Mouse (Mus musculus): ENCODE results near the gene Ippk. TPM values are rescaled to one million over a fixed set of nuclear protein-coding genes. Genes with fewer than 3 reads are reported as not detected.

The Ippk gene
- polyA plus RNA-seq, 1 experiment from 2014 or later, result 17.3 TPM

- 80% methylated on average over 6 of the region's 6 CpGs for WGBS
- Histone ChIP-seq H3K9ac (replicated peaks; ENCODE audit: low read depth, low read length) (no peak within 1 kb of the TSS), H3K36me3 (ENCODE audit: control insufficient read depth, insufficient read depth) (no peaks in the 10 kb centered on the region), H3K27ac (ENCODE audit: low read length) (no peak within 1 kb of the TSS), H3K4me3 (replicated peaks; ENCODE audit: low read length) (no peak within 1 kb of the TSS), H3K27me3 (replicated peaks; ENCODE audit: control insufficient read depth, insufficient read depth, low read length) (no peaks in the 10 kb centered on the region), H3K9me3 (ENCODE audit: control insufficient read depth, low read length) (no peaks in the 10 kb centered on the region), H3K4me2 (ENCODE audit: low read length) (no peak within 1 kb of the TSS), H3K4me1 (replicated peaks; ENCODE audit: control insufficient read depth, insufficient read depth, low read length) (no peaks in the 10 kb centered on the region)
- ATAC-seq, result no peak
Observed at GRCm38 (mm10) chr13:49492376-49493368, 71.6 kb downstream of the Ippk start, which contains the start of gene Tes3-ps. Tes3-ps (plus strand) TSS chr13:49493318.

GRCm38 (mm10) chr13:49504510-49504909, 83.5 kb downstream of the Ippk start, which contains the start of gene Ecm2:
Ecm2 (plus strand) TSS chr13:49504810.
- no peak within 1 kb of the TSS for H3K27ac ChIP-seq (ENCODE audit: low read length)
- ATAC-seq, result no peak
- H3K27me3 ChIP-seq (replicated peaks; ENCODE audit: control insufficient read depth, insufficient read depth, low read length), result no peaks in the 10 kb centered on the region
- 46% methylated on average over 4 of the region's 4 CpGs for WGBS
- no peak within 1 kb of the TSS for H3K4me2 ChIP-seq (ENCODE audit: low read length)
- H3K4me3 ChIP-seq (replicated peaks; ENCODE audit: low read length), result no peak within 1 kb of the TSS
- H3K9me3 ChIP-seq (ENCODE audit: control insufficient read depth, low read length), result no peaks in the 10 kb centered on the region
- H3K9ac ChIP-seq (replicated peaks; ENCODE audit: low read depth, low read length), result no peak within 1 kb of the TSS
- H3K36me3 ChIP-seq (ENCODE audit: control insufficient read depth, insufficient read depth), result no peaks in the 10 kb centered on the region
- H3K4me1 ChIP-seq (replicated peaks; ENCODE audit: control insufficient read depth, insufficient read depth, low read length), result no peaks in the 10 kb centered on the region

GRCm38 (mm10) chr13:49505776-49506175, 84.7 kb downstream of the Ippk start:
- no peak for ATAC-seq
- WGBS, result 91% methylated on average over 4 of the region's 4 CpGs
- Histone ChIP-seq H3K4me1 (replicated peaks; ENCODE audit: control insufficient read depth, insufficient read depth, low read length) (no peaks in the 10 kb centered on the region), H3K9me3 (ENCODE audit: control insufficient read depth, low read length) (no peaks in the 10 kb centered on the region), H3K27me3 (replicated peaks; ENCODE audit: control insufficient read depth, insufficient read depth, low read length) (no peaks in the 10 kb centered on the region), H3K27ac (ENCODE audit: low read length) (no peak overlapping the region), H3K36me3 (ENCODE audit: control insufficient read depth, insufficient read depth) (no peaks in the 10 kb centered on the region), H3K9ac (replicated peaks; ENCODE audit: low read depth, low read length) (no peak overlapping the region), H3K4me2 (ENCODE audit: low read length) (no peak overlapping the region), H3K4me3 (replicated peaks; ENCODE audit: low read length) (no peak overlapping the region)

- no peaks in the 10 kb centered on the region for H3K36me3 ChIP-seq (ENCODE audit: control insufficient read depth, insufficient read depth)
- no peaks in the 10 kb centered on the region for H3K4me1 ChIP-seq (replicated peaks; ENCODE audit: control insufficient read depth, insufficient read depth, low read length)
- no peak overlapping the region for H3K4me3 ChIP-seq (replicated peaks; ENCODE audit: low read length)
- no peaks in the 10 kb centered on the region for H3K9me3 ChIP-seq (ENCODE audit: control insufficient read depth, low read length)
- H3K27ac ChIP-seq (ENCODE audit: low read length), result no peak overlapping the region
- 89% methylated on average over 3 of the region's 3 CpGs for WGBS
- H3K4me2 ChIP-seq (ENCODE audit: low read length), result no peak overlapping the region
- H3K9ac ChIP-seq (replicated peaks; ENCODE audit: low read depth, low read length), result no peak overlapping the region
- ATAC-seq, result no peak
- H3K27me3 ChIP-seq (replicated peaks; ENCODE audit: control insufficient read depth, insufficient read depth, low read length), result no peaks in the 10 kb centered on the region
Observed at GRCm38 (mm10) chr13:49507176-49507575, 86.1 kb downstream of the Ippk start.

Other genes starting within 250 kb of the Ippk start
- gene Ninj1, start 233.8 kb upstream of the Ippk start, polyA plus RNA-seq (2015; fragmentation: Nextera tagmentation; extraction: Ambion mirVana), result 21.3 and 23.1 TPM in 2 replicates
- gene Card19, start 205.2 kb upstream of the Ippk start, polyA plus RNA-seq (2015; fragmentation: Nextera tagmentation; extraction: Ambion mirVana), result 20.6 and 21.4 TPM in 2 replicates
- gene Susd3, start 172.5 kb upstream of the Ippk start, polyA plus RNA-seq (2015; fragmentation: Nextera tagmentation; extraction: Ambion mirVana), result 0.75 and 0.85 TPM in 2 replicates
- 3.1 and 4.2 TPM in 2 replicates for gene Fgd3, start 100.9 kb upstream of the Ippk start, polyA plus RNA-seq (2015; fragmentation: Nextera tagmentation; extraction: Ambion mirVana)
- 30.1 and 31.5 TPM in 2 replicates for gene Bicd2, start 79.7 kb upstream of the Ippk start, polyA plus RNA-seq (2015; fragmentation: Nextera tagmentation; extraction: Ambion mirVana)
- 0.58 and 0.61 TPM in 2 replicates for gene Tes3-ps, start 72.1 kb downstream of the Ippk start, polyA plus RNA-seq (2015; fragmentation: Nextera tagmentation; extraction: Ambion mirVana)
- gene Ecm2, start 83.6 kb downstream of the Ippk start, polyA plus RNA-seq (2015; fragmentation: Nextera tagmentation; extraction: Ambion mirVana), result 1.5 and 1.6 TPM in 2 replicates
- 0.63 and 3.6 TPM in 2 replicates for gene Aspn, start 123.2 kb downstream of the Ippk start, polyA plus RNA-seq (2015; fragmentation: Nextera tagmentation; extraction: Ambion mirVana)
- gene Omd, start 161.2 kb downstream of the Ippk start, polyA plus RNA-seq (2015; fragmentation: Nextera tagmentation; extraction: Ambion mirVana), result 0.80 and 1.4 TPM in 2 replicates
- 9.7 and 18.8 TPM in 2 replicates for gene Ogn, start 186.8 kb downstream of the Ippk start, polyA plus RNA-seq (2015; fragmentation: Nextera tagmentation; extraction: Ambion mirVana)
- 10.6 and 11.8 TPM in 2 replicates for gene Cenpp, start 231.5 kb downstream of the Ippk start, polyA plus RNA-seq (2015; fragmentation: Nextera tagmentation; extraction: Ambion mirVana)
- gene Nol8, start 231.8 kb downstream of the Ippk start, polyA plus RNA-seq (2015; fragmentation: Nextera tagmentation; extraction: Ambion mirVana), result 24.4 and 25.2 TPM in 2 replicates

Measured in forebrain, embryonic 16.5 days (tissue).